In genomic region chr2:174477543-174478319, GRCm38 (mm10) we compare ENCODE assay signal across 22 mouse cellular contexts. TPM values are rescaled to one million over a fixed set of nuclear protein-coding genes. Genes with fewer than 3 reads are reported as not detected.
DNase-seq lines count a peak whose midpoint lies in the region; ATAC-seq and TF ChIP-seq lines count a peak whose summit lies in the region.
"Had no signal": no experiment of that assay in that cellular context is flagged by ENCODE, and none has a peak within 500 bp of the region (broad histone marks: within the 10 kb centered on the region; RNA-seq: fewer than 3 reads in every experiment).

No protein-coding gene starts in this region.

- H3K27me3 ChIP-seq in lung, postnatal 0 days (replicated peaks; ENCODE audit: insufficient read depth, low read length): no peaks in the 10 kb centered on the region
- H3K27me3 ChIP-seq in intestine, embryonic 15.5 days (replicated peaks): no peaks in the 10 kb centered on the region
- H3K27me3 ChIP-seq in intestine, postnatal 0 days (replicated peaks; ENCODE audit: control insufficient read depth, insufficient read depth, low read length): no peaks in the 10 kb centered on the region
- no peaks in the 10 kb centered on the region for H3K27me3 ChIP-seq in stomach, embryonic 15.5 days (replicated peaks)
- no peaks in the 10 kb centered on the region for H3K27me3 ChIP-seq in forebrain, postnatal 0 days (ENCODE audit: insufficient read depth, low read length)
- H3K27me3 ChIP-seq: embryonic facial prominence, embryonic 15.5 days had no signal

- no peak for TF ChIP-seq CTCF in lung, postnatal 0 days (IDR thresholded peaks at IDR 0.05)
- TF ChIP-seq CTCF in intestine, postnatal 0 days (IDR thresholded peaks at IDR 0.05; ENCODE audit: low read depth): no peak
- no peak for TF ChIP-seq CTCF in forebrain, postnatal 0 days (IDR thresholded peaks at IDR 0.05; ENCODE audit: low read depth)

- ATAC-seq in lung, postnatal 0 days: peak; percentile 22
- ATAC-seq in intestine, embryonic 15.5 days: peak; percentile 61
- peak; percentile 77 for ATAC-seq in intestine, postnatal 0 days
- peak; percentile 44 for ATAC-seq in stomach, embryonic 15.5 days (ENCODE audit: insufficient read depth, low FRiP score, low read depth)
- no peak for ATAC-seq in forebrain, postnatal 0 days
- ATAC-seq: forebrain, embryonic 14.5 days had no signal

- H3K4me2 ChIP-seq in lung, postnatal 0 days (replicated peaks; ENCODE audit: low read depth, low read length): no peak overlapping the region
- H3K4me2 ChIP-seq in intestine, embryonic 15.5 days (replicated peaks): peak overlapping the region; percentile 9; the same call in 1 of the 2 replicates
- H3K4me2 ChIP-seq in intestine, postnatal 0 days (replicated peaks; ENCODE audit: low read depth): no peak overlapping the region; the same call in 1 of the 2 replicates
- no peak overlapping the region for H3K4me2 ChIP-seq in stomach, embryonic 15.5 days
- H3K4me2 ChIP-seq in forebrain, postnatal 0 days (ENCODE audit: low read depth): no peak overlapping the region
- H3K4me2 ChIP-seq: embryonic facial prominence, embryonic 15.5 days had no signal

- no peaks in the 10 kb centered on the region for H3K36me3 ChIP-seq in lung, postnatal 0 days (ENCODE audit: insufficient read depth, low read length)
- H3K36me3 ChIP-seq in intestine, embryonic 15.5 days: no peaks in the 10 kb centered on the region
- H3K36me3 ChIP-seq in intestine, postnatal 0 days (ENCODE audit: control insufficient read depth, insufficient read depth): no peaks in the 10 kb centered on the region
- H3K36me3 ChIP-seq in stomach, embryonic 15.5 days: no peaks in the 10 kb centered on the region
- no peaks in the 10 kb centered on the region for H3K36me3 ChIP-seq in forebrain, postnatal 0 days (ENCODE audit: insufficient read depth)
- H3K36me3 ChIP-seq: embryonic facial prominence, embryonic 15.5 days; forebrain, embryonic 10.5 days; heart, embryonic 10.5 days; hindbrain, embryonic 10.5 days had no signal

- DNase-seq in lung, postnatal 0 days (ENCODE audit: low spot score): peak; percentile 72
- no peak for DNase-seq in lung, postnatal 10 days
- DNase-seq in forebrain, postnatal 0 days: no peak
- no peak for DNase-seq in natural killer cell, adult 2 months (ENCODE audit: low spot score in 2 of 2)
- no peak for DNase-seq in MN1 (ENCODE audit: low spot score)
- DNase-seq: adrenal gland, postnatal 10 days; cerebellum, adult 11 months; cerebellum, adult 8-10 months; cerebellum, postnatal 14 days; embryo, embryonic 11 days; gastrocnemius, postnatal 36 days; heart, adult 18-20 months had no signal

- no peak for TF ChIP-seq EP300 in lung, postnatal 0 days (IDR thresholded peaks at IDR 0.05)

- H3K9ac ChIP-seq in lung, postnatal 0 days (replicated peaks; ENCODE audit: low read depth): no peak overlapping the region
- no peak overlapping the region for H3K9ac ChIP-seq in intestine, embryonic 15.5 days
- H3K9ac ChIP-seq in intestine, postnatal 0 days (ENCODE audit: low read depth, low read length): no peak overlapping the region
- H3K9ac ChIP-seq in stomach, embryonic 15.5 days: no peak overlapping the region
- H3K9ac ChIP-seq in forebrain, postnatal 0 days: no peak overlapping the region
- H3K9ac ChIP-seq: embryonic facial prominence, embryonic 15.5 days had no signal

- WGBS in lung, postnatal 0 days: 35% methylated on average over 3 of the region's 3 CpGs
- 46% methylated on average over 3 of the region's 3 CpGs for WGBS in intestine, embryonic 15.5 days
- 31% methylated on average over 3 of the region's 3 CpGs for WGBS in intestine, postnatal 0 days
- whole genome bisulfite sequencing in stomach, embryonic 15.5 days: 62% methylated on average over 3 of the region's 3 CpGs
- 75% methylated on average over 3 of the region's 3 CpGs for WGBS in forebrain, postnatal 0 days

- no peaks in the 10 kb centered on the region for H3K9me3 ChIP-seq in lung, postnatal 0 days (ENCODE audit: low read length)
- H3K9me3 ChIP-seq in intestine, embryonic 15.5 days: no peaks in the 10 kb centered on the region
- H3K9me3 ChIP-seq in intestine, postnatal 0 days (ENCODE audit: control insufficient read depth): no peaks in the 10 kb centered on the region
- H3K9me3 ChIP-seq in stomach, embryonic 15.5 days: no peaks in the 10 kb centered on the region
- no peaks in the 10 kb centered on the region for H3K9me3 ChIP-seq in forebrain, postnatal 0 days (ENCODE audit: low read length)
- H3K9me3 ChIP-seq: embryonic facial prominence, embryonic 15.5 days; forebrain, embryonic 10.5 days; heart, embryonic 10.5 days; hindbrain, embryonic 10.5 days had no signal

- peak overlapping the region; percentile 64 for H3K27ac ChIP-seq in lung, postnatal 0 days (ENCODE audit: low read length)
- H3K27ac ChIP-seq in intestine, embryonic 15.5 days: peak overlapping the region; percentile 81
- H3K27ac ChIP-seq in intestine, postnatal 0 days (ENCODE audit: low read depth, low read length): peak overlapping the region; percentile 86
- peak overlapping the region; percentile 77 for H3K27ac ChIP-seq in stomach, embryonic 15.5 days
- no peak overlapping the region for H3K27ac ChIP-seq in forebrain, postnatal 0 days (ENCODE audit: low read depth, low read length)
- H3K27ac ChIP-seq: embryonic facial prominence, embryonic 15.5 days; forebrain, embryonic 10.5 days; heart, embryonic 10.5 days; hindbrain, embryonic 10.5 days had no signal

- H3K4me1 ChIP-seq in lung, postnatal 0 days (ENCODE audit: insufficient read depth, low read depth, low read length): no peaks in the 10 kb centered on the region; the same call in 1 of the 2 replicates
- 0 out of 2 replicates have a peak, but pooled peaks cover 11% of the 10 kb centered on the region for H3K4me1 ChIP-seq in intestine, embryonic 15.5 days (replicated peaks)
- H3K4me1 ChIP-seq in intestine, postnatal 0 days (replicated peaks; ENCODE audit: control insufficient read depth, insufficient read depth, low read length): peaks cover 7% of the 10 kb centered on the region; the same call in 1 of the 2 replicates
- peaks cover 4% of the 10 kb centered on the region; the same call in 1 of the 2 replicates for H3K4me1 ChIP-seq in stomach, embryonic 15.5 days
- H3K4me1 ChIP-seq in forebrain, postnatal 0 days (ENCODE audit: insufficient read depth): no peaks in the 10 kb centered on the region

- H3K4me3 ChIP-seq in lung, postnatal 0 days (ENCODE audit: low read depth, low read length): no peak overlapping the region
- H3K4me3 ChIP-seq in intestine, embryonic 15.5 days (replicated peaks): no peak overlapping the region
- H3K4me3 ChIP-seq in intestine, postnatal 0 days (ENCODE audit: low read depth, low read length): no peak overlapping the region
- H3K4me3 ChIP-seq in stomach, embryonic 15.5 days (replicated peaks): no peak overlapping the region
- H3K4me3 ChIP-seq in forebrain, postnatal 0 days (ENCODE audit: low read depth, low read length): no peak overlapping the region
- H3K4me3 ChIP-seq: embryonic facial prominence, embryonic 15.5 days; erythroblast, embryonic 14.5 days; forebrain, embryonic 10.5 days; heart, embryonic 10.5 days; hindbrain, embryonic 10.5 days had no signal

RNA-seq across cellular contexts. Expression of gene Prelid3b, which starts 4.8 kb away (rescaled TPM):
- polyA plus RNA-seq in lung, postnatal 0 days (2015; fragmentation: Nextera tagmentation; extraction: Ambion mirVana): 64.9 and 68.9 TPM in 2 replicates
- 125 and 127 TPM in 2 replicates for polyA plus RNA-seq in intestine, embryonic 15.5 days (2015; fragmentation: Nextera tagmentation; extraction: Ambion mirVana)
- 108 and 109 TPM in 2 replicates for polyA plus RNA-seq in intestine, postnatal 0 days (2015; fragmentation: Nextera tagmentation; extraction: Ambion mirVana)
- polyA plus RNA-seq in stomach, embryonic 15.5 days (2015; fragmentation: Nextera tagmentation; extraction: Ambion mirVana): 113 and 114 TPM in 2 replicates
- 68.7 and 77.2 TPM in 2 replicates for total RNA-seq in forebrain, postnatal 0 days (2014; rRNA removed)
- 106 and 107 TPM in 2 replicates for polyA plus RNA-seq in forebrain, postnatal 0 days (2015; fragmentation: Nextera tagmentation; extraction: Ambion mirVana)

RNA-seq across cellular contexts. Expression of gene Atp5e, which starts 13.8 kb away (rescaled TPM):
- polyA plus RNA-seq in lung, postnatal 0 days (2015; fragmentation: Nextera tagmentation; extraction: Ambion mirVana): 591 and 652 TPM in 2 replicates
- 746 and 850 TPM in 2 replicates for polyA plus RNA-seq in intestine, embryonic 15.5 days (2015; fragmentation: Nextera tagmentation; extraction: Ambion mirVana)
- polyA plus RNA-seq in intestine, postnatal 0 days (2015; fragmentation: Nextera tagmentation; extraction: Ambion mirVana): 1,035 and 1,046 TPM in 2 replicates
- 673 and 703 TPM in 2 replicates for polyA plus RNA-seq in stomach, embryonic 15.5 days (2015; fragmentation: Nextera tagmentation; extraction: Ambion mirVana)
- 587 and 783 TPM in 2 replicates for total RNA-seq in forebrain, postnatal 0 days (2014; rRNA removed)
- 714 and 873 TPM in 2 replicates for polyA plus RNA-seq in forebrain, postnatal 0 days (2015; fragmentation: Nextera tagmentation; extraction: Ambion mirVana)

RNA-seq across cellular contexts. Expression of gene Tubb1, which starts 27.2 kb away (rescaled TPM):
- polyA plus RNA-seq in lung, postnatal 0 days (2015; fragmentation: Nextera tagmentation; extraction: Ambion mirVana): 10.5 and 11.3 TPM in 2 replicates
- polyA plus RNA-seq in intestine, embryonic 15.5 days (2015; fragmentation: Nextera tagmentation; extraction: Ambion mirVana): 1.1 and 1.4 TPM in 2 replicates
- polyA plus RNA-seq in intestine, postnatal 0 days (2015; fragmentation: Nextera tagmentation; extraction: Ambion mirVana): not detected in 2 replicates
- polyA plus RNA-seq in stomach, embryonic 15.5 days (2015; fragmentation: Nextera tagmentation; extraction: Ambion mirVana): 1.8 and 2.3 TPM in 2 replicates
- total RNA-seq in forebrain, postnatal 0 days (2014; rRNA removed): 0.38 TPM in 1 of 2 replicates, not detected in the other
- polyA plus RNA-seq in forebrain, postnatal 0 days (2015; fragmentation: Nextera tagmentation; extraction: Ambion mirVana): 0.11 TPM in 1 of 2 replicates, not detected in the other
- total RNA-seq: gastrocnemius, adult 8-10 months; gastrocnemius, postnatal 36 days had no signal

RNA-seq across cellular contexts. Expression of gene Ctsz, which starts 38.9 kb away (rescaled TPM):
- polyA plus RNA-seq in lung, postnatal 0 days (2015; fragmentation: Nextera tagmentation; extraction: Ambion mirVana): 208 and 222 TPM in 2 replicates
- 247 and 298 TPM in 2 replicates for polyA plus RNA-seq in intestine, embryonic 15.5 days (2015; fragmentation: Nextera tagmentation; extraction: Ambion mirVana)
- 829 and 892 TPM in 2 replicates for polyA plus RNA-seq in intestine, postnatal 0 days (2015; fragmentation: Nextera tagmentation; extraction: Ambion mirVana)
- 181 and 199 TPM in 2 replicates for polyA plus RNA-seq in stomach, embryonic 15.5 days (2015; fragmentation: Nextera tagmentation; extraction: Ambion mirVana)
- total RNA-seq in forebrain, postnatal 0 days (2014; rRNA removed): 53.9 and 59.9 TPM in 2 replicates
- polyA plus RNA-seq in forebrain, postnatal 0 days (2015; fragmentation: Nextera tagmentation; extraction: Ambion mirVana): 72.3 and 74.7 TPM in 2 replicates
